Mouse (Mus musculus) lung, postnatal 4 days (tissue): ENCODE data around the gene Synpo2l.

Experiments used
- DNase-seq, 2 experiments: peaks; one replicate each; pipeline ENCODE4 v3.0.0; 2021

The Synpo2l gene

DNA sequence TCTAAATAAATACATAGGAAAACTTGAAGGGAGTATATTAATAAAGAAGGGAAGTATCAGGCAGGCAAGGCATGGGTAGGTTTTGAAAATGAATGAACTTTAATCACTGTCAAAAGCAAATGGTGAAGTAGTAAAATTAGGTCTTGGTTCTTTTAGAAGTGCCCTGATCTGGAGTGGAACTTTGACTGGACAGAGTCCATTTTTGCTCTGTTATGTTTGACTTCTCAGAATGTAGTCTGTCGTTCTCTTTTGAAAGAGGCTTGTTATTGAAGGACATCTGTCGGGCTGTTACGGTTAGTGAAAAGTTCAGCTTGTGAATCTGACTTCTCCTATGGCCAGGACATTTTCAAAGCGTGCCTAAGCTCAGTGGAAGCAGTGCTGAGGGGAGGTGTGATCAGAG, 9.8 kb upstream of the Synpo2l start:
- no peak for DNase-seq

DNA sequence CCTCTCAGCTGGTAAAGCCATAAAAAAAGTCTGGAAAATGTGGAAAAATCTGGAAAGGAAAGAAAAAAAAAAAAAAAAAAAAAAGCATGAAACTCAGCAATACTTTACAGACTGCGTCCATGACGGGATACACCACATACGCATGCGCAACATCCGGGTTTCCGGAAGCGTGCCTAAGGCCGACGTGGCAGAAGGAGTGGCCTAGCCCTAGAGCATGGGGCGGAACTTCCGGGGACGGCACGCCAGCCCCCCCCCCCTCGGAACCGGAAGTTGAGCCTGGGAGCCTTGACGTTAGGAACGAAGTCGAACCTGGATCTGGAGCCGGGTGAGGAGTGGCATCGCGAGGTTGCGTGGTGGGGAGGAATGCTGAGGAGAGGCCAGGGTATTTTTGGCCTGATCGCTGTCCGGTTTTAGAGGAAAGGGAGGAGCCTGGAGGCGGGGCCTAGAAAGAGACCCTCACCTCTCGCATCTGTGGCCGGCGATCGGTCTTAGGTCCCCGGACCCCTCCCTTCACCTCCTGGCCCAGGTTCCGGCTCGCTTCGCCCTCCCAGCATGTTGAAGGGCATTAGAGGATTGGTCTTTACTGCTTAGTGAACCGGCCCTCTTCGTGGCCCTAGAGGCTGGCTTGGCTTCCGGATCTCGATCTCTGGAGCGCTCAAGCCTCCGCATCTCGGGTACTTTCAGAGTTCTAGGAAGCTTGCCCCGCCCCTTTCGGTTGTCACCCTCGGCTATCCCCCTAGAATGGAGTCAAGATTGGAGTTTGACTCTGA, 6.1 kb upstream of the Synpo2l start, which contains the start of gene Sec24c:
Gene Sec24c, plus strand, starts transcription at position 245 of the 770 bp plus-strand sequence.
- peak; percentile 99 for DNase-seq

DNA sequence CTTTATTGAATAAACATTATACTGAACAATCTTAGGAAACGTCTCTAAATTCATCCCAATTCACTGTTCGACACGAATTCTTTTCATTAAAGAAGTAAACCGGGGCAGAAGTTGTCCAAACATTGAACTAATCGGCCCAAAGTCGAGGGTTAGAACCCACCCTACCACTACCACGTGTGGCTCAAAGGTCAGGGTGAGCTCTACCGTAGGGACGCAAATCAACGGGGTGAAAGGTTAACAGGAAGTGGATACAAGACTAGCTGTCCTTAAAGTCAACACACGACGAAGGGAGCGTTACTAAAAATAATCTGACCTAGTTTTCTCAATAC, 5.5 kb upstream of the Synpo2l start:
- DNase-seq = no peak

DNA sequence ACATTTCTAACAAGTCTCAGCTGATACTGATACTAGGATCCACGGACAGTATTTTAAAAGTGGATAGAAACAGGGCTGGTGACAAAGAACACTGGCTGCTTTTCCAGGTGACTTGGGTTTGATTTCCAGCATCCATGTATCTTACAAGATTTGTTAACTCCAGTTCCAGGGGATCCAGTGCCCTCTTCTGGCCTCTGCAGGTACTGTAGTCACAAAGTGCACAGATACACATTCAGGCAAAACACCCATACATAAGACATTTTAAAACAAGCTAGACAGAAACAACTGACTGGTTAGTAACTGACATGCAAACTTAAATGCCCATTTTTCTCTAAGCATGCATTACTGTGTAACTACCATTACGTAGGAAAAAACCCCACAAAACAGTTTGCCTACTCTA, 4.8 kb upstream of the Synpo2l start:
- peak in 1 of 2 experiments; percentile 47 for DNase-seq

DNA sequence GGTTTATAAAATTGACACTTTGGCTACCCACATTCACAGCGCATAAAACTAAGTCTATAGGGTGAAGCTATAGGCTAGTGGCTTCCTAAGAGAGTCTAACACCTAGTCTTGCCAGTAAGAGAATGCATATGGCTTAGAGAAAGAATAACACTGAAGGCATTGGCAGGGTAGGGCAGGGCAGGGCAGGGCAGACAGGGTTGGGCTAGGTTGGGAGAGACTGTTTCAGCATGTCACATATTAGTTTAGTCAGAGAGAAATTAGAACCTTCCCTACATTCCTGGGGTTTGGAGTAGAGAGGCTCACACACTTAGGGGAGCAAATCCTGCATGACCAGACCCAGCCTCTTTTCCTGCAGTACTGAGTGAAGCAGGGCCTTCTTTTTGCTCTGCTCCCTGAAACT, 685 bp downstream of the Synpo2l start:
- DNase-seq = no peak

DNA sequence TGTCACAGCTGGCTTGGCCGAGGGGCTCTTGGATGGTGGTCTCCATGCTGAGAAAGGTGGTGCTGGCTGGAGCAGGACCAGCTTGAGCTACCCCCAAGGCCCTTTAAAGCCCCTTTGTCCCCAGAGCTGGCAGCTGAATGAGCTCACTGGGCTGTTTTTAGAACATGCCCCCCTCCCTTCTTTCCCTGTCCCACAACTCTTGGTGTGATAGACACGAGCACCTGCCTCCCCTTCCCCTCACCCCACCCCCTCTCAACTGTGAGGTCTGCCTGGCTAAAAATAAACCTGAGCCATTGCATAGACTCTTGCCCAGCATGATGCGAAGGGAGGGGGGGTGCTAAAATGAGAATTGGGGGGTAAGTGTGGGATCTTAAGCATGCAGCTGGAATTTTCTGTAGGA, 3.7 kb downstream of the Synpo2l start:
- DNase-seq = no peak

DNA sequence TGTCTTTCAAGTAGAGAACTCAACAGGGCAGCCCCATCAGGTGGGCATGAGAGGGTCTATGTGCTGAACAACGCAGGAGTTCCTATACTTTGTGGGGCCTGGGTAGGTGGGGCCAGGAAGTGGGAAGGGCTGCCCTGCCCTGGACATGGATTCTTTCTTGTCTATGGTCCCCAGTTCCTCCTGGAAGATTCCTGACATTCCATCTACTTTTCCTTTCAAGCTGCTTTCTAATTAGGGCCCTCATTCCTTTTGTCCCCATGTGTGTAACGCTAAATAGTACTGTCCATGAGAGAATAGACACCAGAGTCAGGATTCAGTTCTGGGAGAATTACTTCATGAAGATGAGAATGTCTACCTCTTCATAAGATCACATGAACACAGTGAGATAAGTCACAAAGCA, 4.6 kb downstream of the Synpo2l start:
- peak in 1 of 2 experiments; percentile 6 for DNase-seq

DNA sequence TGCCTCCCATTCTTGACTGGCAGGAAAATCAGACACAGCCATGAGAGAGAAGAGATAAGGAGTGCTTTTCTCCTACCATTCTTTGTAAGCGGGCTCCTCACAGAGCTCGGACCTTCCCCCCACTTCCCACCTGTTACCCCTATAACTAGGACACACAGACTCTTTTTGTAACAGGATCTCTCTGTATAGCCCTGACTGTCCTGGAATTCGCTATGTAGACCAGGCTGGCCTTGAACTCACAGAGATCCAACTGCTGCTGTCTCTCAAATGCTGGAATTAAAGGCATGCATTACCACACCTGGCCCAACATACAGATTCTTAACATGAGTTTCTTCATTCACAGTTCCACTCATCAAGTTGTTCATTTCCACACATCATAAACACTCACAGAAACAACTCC, 5.4 kb downstream of the Synpo2l start:
- DNase-seq = peak in 1 of 2 experiments; percentile 4

DNA sequence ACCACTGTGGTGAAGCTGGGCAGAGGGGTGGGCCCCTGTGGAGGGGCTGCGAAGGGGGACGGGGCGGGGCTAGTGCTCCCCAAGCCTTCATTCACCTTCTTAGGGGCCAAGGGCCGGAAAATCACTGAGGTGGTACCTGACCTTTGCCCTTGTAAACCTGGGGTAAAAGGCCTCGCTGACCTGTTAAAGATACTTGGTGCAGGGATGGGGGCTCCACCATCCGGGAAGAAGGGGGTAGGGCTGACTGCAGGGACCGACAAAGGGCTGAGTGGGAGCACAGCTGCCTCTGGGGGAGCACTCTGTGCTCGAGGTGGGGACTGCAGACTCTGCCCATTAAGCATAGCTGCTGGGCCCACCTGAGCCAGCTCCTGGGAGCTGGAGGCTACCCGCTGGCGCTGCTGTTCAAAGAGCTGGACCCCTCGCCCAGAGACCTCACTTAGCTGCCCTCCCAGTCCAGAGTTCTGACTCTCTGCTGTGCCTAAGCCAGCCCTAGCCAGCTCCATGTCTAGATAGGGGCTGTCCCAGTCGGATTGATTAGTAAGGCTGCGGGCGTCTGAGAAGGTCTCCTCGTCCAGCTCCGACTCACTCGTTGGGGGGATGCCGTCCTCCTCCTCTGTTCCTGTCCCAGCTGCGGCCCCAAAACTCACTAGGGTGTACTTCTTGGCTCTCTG, 6.4 kb downstream of the Synpo2l start:
- peak; percentile 14 to 33 for DNase-seq

DNA sequence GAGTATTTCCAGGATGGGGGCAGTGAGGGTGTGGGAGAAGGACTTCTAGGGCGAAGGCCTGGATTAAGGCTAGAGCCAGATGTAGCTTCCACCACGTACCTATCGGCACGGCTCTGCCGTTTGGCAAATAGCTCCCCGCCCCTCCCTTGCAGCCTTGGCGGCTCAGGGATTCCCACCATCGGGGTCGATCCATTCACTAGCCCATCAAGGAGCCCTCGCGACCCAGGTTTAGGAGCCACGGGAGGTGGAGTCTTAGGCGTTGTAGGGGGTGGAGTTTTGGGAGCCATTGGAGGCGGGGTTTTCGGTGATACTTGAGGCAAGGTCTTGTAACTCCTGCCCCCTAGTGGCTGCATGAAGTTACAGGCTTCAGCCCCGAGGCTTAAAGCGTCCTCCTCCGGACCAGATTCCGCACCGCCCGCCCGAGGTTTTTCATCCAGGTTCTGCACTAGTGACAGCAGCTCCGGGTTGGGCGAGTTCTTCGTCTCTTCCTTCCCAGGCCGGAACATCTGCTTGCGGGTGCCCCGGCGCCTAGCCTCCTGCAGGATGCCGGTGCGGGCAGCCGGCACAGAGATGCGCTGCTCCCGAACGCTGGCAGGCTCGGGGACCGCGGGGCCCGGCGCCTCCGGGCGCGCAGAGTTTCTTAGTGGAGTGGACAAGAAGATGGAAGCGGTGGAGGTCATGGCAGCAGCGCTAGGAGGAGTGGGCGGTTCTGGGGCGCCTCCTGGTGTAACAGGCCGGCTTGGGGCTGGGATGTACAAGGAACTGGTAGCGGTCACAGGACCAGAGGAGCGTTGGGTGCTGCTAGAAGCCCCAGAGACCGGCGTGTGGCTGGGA, 7.1 kb downstream of the Synpo2l start:
- DNase-seq = peak; percentile 91 to 95

DNA sequence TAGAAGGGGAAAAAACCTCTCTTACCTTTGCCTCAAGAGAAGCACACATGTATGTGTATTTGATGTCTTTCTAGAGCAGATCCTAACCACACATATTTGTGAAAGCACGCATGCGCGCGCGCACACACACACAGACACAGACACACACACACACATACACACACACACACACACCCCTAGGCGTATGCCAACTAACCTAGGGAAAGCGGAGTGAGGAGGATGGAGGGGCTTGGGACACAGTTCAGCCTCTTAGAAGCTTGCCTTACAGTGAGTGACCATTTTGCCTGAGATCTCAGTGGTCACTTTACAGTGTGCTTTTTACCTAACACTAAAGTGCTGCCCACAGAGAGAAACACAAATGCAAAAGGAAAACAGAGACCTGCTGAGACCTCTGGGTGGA, 8.5 kb downstream of the Synpo2l start:
- no peak for DNase-seq

DNA sequence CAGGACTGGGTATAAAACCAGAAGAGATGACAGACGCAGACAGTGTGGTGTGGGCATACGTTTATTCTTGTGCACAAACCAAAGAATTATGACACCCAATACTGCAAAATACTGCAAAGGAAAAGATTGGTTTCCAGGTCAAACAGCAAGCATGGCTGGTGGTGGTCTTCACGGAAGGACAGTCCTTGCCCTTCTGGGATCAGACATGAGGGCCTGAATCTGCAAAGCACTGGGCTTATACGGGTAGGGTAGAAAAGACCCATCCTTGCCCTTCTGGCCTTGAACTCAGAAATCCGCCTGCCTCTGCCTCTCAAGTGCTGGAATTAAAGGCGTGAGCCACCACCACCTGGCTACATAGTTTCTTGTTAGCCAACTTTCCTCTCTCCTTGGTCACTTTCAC, 9.3 kb downstream of the Synpo2l start:
- no peak for DNase-seq

DNA sequence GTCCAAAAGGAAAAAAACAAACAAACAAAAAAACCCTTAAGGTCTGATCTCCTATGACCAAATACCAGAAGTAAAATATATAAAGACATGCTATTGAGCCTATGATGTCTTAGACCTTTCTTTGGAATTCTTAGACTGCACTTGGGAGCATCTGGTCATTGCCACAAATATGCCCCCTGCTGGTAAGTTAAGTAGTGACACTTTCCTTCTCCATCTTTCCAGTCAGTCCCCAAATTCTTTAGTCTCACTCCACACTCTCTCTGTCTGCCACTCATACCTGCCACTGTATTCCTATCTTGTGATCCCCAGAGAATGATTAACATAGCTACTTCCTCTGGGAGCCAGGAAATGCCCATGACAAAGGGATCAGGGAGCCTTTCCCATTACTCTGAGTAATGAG, 9.8 kb downstream of the Synpo2l start:
- peak in 1 of 2 experiments; percentile 51 for DNase-seq

DNA sequence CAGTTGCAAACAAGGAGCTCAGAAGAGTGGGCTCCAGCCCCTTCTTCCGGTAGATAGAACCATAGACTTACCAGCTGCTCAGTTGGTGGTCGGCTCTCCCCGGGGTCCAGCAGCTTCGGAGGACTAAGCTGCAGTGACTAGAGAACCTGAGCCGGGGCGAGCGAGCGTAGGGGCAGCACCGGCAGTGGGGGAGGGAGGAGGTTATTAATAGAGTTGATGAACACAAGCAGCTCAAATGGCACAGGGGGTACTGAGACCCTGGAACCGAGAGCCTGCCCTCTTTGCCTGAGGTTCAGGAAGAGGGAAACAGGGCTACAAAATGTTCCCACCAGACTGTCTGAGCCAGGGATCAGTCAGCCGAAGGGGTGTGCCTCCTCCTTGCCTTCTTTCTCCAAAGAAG, 11.8 kb downstream of the Synpo2l start, which contains the start of gene Myoz1:
Gene Myoz1, minus strand, starts transcription at position 180 of the 400 bp plus-strand sequence.
- no peak for DNase-seq

DNA sequence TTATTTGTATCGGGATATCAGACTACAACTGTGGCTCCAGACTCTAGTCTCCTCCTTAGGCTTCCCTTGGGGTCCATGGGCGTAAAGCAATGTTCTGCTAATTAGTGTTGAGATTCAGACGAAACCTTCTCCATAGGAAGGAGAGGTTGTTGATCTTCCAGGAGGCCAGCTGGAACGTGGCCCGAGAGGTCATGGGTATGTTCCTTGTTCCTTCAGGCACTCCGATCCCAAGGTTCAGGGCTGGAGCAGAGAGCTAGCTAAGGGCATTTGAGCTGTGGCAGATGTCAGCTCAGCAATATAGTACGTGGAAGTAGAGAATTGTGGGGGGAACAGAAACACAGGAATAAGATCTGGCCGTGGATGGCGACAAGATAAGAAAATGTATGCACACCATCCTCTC, 12.4 kb downstream of the Synpo2l start:
- DNase-seq = no peak

DNA sequence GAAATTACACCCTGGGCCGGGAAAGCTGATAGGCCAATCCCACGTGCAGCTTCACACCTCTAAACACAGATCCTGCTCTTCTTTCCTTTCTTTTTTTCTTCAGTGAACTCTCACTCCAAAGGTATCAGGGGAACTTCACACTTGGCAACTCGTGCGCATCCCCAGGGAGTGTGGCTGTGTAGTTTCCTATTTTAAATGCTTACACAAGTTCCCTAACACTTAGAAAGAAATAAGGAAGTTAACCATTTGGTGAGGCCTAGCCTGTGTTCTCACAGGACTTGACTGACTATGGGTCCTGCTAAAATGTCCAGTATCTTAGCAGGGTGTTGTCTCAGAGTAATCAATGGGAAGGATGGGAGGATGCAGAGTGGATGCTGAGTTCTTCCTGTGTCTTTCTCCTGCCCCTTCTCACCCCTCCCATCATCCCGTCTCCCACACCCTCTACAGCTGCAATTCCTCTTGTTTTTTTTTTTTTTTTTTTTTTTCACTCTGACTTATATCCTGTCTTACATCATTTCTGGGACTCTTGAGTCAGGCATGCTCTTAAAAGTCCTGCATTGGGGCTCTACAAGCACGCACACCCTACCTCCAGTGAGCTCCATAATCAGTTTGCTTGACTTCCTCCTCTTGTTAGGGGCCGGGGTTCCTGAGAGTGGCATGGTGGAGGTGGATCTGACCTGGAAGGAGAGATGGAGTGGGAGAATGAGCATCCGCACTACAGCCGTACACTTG, 13.3 kb downstream of the Synpo2l start:
- DNase-seq = no peak

DNA sequence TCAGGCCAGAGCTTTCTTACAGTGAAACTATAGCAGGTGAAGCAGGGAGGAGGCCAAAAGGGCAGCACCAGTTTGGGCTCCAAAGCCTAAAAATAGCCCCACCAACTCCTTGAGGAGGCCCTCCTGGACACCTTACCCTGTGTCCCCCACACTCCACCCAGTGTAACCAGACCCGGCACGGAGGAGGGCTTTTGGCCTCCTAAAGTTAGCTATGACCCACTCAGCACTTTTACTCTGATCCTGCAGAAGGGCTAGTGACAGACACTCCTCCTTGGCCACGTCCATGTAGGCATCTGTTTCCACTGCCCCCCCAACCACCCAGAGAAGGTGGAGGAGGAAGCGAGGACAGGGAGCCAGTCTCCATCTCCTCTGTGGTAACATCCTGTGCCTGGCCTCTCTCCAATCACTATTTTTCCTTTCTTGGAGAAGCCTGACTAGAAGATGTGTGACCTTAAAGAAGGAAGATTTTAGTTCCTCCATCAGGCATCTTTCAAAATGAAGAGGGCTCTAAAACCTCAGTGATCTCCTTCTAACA, 16.4 kb downstream of the Synpo2l start:
- DNase-seq = no peak

DNA sequence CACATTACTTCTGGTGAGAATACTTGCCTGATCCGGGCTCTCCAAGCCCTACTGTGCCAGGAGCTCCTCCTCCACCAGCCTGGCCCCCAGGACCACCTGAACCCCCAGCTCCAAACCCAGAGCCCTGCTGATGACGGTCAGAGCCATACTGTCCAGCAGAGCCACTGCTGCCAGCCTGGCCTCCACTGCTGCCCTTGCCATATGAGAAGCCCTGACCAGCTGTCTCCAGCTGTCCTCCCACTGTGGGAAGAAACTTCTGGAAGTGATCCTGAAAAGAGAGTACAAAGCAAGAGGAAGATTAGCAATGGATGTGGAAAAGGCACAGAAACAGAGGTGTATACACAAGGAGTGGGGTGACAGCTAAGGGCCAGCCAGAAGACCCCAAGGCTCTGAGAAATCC, 17.2 kb downstream of the Synpo2l start:
- peak; percentile 24 to 71 for DNase-seq

DNA sequence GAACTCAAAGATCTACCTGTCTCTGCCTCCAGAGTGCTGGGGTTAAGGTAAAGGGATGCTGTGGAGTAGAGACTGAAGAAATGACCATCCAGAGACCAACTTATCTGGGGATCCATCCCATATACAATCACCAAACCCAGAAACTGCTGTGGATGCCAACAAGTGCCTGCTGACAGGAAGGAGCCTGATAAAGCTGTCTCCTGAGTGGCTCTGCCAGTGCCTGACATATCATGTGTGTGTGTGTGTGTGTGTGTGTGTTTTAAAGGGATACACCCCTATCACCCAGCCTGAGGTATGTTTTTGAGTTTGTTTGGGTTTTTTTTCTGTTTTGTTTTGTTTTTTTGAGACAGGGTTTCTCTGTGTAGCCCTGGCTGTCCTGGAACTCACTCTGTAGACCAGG, 21.8 kb downstream of the Synpo2l start:
- DNase-seq = no peak

DNA sequence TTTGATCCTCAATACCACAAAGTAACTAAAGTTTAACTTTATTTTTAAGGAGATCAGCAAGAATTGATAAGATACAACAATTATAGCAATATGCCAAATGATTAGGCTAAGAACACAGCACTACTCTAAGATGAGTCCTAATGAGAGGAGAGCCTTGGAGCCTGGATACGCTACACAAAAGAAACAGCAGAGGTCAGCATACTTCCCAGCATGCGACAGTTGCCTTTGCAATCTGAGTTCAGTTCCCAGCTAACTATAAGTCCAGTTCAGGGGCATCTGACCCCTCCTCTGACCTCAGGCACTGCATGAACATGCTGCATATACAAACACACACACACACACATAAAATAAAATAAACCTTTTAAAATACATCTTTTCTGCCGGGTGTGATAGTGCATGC, 22.6 kb downstream of the Synpo2l start:
- no peak for DNase-seq

DNA sequence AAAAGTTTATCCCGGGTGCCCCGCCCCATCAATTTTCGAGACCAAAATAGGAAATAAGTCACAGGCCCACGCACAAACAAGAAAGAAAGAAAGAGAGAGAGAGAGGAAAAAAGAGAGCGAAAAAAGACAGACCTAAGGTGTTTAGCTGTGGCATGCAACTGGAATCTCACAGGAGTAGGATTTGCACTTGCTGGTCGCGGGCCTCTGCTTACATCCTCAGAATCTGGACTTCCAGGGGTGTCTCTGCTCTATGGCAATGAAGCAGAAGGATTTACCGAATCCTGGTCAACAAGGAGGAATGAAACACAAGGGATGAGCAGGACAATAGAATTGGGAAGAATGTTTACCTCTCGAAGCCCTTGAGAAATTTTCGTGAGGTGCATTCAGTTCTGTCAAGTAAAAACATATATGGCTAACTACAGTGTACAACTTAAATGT, 26.7 kb downstream of the Synpo2l start:
- peak in 1 of 2 experiments; percentile 43 for DNase-seq

DNA sequence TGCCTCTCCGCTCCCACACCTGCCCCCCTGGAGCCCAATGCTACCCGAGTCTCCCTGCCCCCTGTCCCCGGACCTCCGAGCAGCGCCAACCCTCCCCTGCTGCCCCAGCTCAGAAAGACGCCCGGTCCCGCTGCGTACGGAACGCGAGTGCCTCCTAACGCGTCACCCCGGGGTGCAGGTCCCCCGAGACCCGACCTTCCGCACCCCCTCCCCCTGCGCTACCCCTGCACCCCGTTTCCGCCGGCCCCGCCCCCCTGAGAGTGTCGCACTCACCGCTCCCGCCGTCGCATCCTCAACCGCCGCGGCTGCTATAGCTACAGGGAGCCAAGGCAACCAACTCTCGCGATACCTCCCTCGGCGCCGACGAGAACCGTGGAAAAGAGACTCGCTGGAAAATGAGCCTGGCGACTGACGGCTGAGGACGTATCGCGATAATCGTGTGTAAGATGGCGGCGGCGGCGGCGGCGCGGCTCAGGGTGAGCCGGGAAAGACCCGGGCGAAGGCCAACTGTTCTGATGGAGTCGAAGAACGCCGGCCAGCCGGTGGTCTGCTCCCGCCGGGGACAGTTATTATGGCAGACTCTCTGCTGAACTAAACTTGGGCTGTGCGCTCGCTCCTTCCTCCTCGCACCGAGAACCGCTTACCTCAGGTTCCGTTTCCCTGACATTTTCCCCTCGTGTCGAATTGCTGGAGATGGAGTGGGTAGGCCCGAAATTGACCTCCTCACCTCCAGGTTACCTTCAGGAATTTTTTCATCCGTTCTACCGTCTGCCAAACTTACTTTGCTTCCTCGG, 27.3 kb downstream of the Synpo2l start, which contains the start of gene Usp54:
Gene Usp54, minus strand, starts transcription at position 420 of the 794 bp plus-strand sequence.
- peak; percentile 98 for DNase-seq
